Mouse (Mus musculus): ENCODE data around the gene Tgm7.

The Tgm7 gene

GRCm38 (mm10) chr2:121074747-121075146, 34.8 kb downstream of the Tgm7 start:
- DNase-seq (ENCODE audit: low spot score in 2 of 2) = no peak

GRCm38 (mm10) chr2:121071871-121072270, 37.7 kb downstream of the Tgm7 start:
- no peak for DNase-seq (ENCODE audit: low spot score in 2 of 2)

- DNase-seq (ENCODE audit: low spot score in 2 of 2) = no peak
Measured at GRCm38 (mm10) chr2:121069506-121069905, 40.1 kb downstream of the Tgm7 start.

- no peak for DNase-seq (ENCODE audit: low spot score in 2 of 2)
Measured at GRCm38 (mm10) chr2:121067116-121067515, 42.5 kb downstream of the Tgm7 start.

GRCm38 (mm10) chr2:121061315-121061714, 48.3 kb downstream of the Tgm7 start:
- DNase-seq (ENCODE audit: low spot score in 2 of 2) = no peak

- no peak for DNase-seq (ENCODE audit: low spot score in 2 of 2)
Measured at GRCm38 (mm10) chr2:121057997-121058396, 51.6 kb downstream of the Tgm7 start.

- DNase-seq (ENCODE audit: low spot score in 2 of 2) = no peak
Measured at GRCm38 (mm10) chr2:121055915-121056314, 53.7 kb downstream of the Tgm7 start.

- DNase-seq (ENCODE audit: low spot score in 2 of 2) = no peak
Measured at GRCm38 (mm10) chr2:121054060-121054459, 55.5 kb downstream of the Tgm7 start.

GRCm38 (mm10) chr2:121052176-121052575, 57.4 kb downstream of the Tgm7 start:
- no peak for DNase-seq (ENCODE audit: low spot score in 2 of 2)

GRCm38 (mm10) chr2:121045653-121046052, 63.9 kb downstream of the Tgm7 start:
- DNase-seq (ENCODE audit: low spot score in 2 of 2) = no peak
